Mouse (Mus musculus): ENCODE measurements around the gene Pabpc4l. TPM values are rescaled to one million over a fixed set of nuclear protein-coding genes. Genes with fewer than 3 reads are reported as not detected.
"Not testable (repeated sequence)": the region's sequence is repeated elsewhere in the genome, so short reads cannot be mapped to it uniquely, and the experiment has no call there.

Gene Pabpc4l
- polyA plus RNA-seq (2016; fragmentation: Nextera tagmentation; extraction: Ambion mirVana) = 26.5 and 27.9 TPM in 2 replicates

DNA sequence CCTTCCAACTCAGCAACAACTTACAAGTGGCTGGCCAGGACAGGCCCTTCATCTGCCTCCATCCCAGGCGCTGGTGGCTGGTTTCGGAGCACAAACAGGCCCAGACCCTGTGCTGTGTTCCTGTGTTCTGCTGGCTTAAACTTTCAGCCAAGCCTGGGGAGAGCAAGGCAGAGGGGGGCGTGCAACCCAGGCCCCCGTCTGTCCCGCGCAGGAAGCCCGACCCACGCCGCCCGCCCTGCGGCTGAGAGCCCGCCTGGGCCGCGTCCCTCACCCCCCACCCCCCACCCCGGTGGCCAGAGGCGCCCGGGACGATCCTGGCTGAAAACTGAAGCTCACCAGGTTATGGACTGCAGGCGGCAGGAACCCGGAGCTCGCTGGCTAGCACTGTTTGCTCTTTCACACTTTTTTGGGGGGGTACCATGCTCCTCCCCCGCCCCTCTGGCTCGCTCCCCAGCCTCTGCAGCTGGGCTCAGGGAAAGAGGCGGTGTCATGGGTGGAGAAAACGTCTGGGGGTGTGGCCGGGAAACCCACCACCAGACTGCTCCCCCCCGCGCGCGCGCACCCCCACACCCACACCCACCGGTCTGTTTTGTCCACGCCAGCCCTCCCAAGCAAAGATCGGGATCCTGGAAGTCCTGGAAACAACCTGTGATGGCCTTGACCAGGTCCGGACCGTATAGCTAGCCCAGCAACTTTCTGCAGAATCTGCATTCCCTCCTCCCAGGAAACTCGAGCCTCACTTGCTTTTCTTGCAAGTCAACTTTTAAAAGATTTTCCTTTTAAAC is at the start of gene Pabpc4l:
Pabpc4l (minus strand) TSS at position 739 of the 785 bp plus-strand sequence.
- H3K4me2 ChIP-seq (replicated peaks) = peak within 1 kb of the TSS; percentile 52
- 1% methylated on average over 37 of the region's 37 CpGs for WGBS

DNA sequence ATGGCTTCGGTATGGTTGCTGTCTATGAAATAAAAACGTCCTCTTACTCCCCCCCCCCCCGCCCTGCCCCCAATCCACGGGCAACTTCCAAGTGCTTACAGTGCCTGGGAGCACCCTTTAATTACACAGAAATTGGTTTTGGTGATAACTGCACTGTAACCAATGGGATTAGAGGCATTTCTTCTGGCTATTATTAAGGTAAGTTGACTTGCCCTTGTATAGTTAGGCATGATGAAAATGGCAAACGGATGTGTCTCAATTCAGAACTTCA is 42.9 kb upstream of the Pabpc4l start:
- no peaks in the 10 kb centered on the region for H3K4me1 ChIP-seq
- no peak for ATAC-seq (ENCODE audit: insufficient number of reproducible peaks, insufficient read depth, low FRiP score, low TSS enrichment)
- no peaks in the 10 kb centered on the region for H3K36me3 ChIP-seq
- H3K9me3 ChIP-seq = no peaks in the 10 kb centered on the region
- H3K4me3 ChIP-seq = no peak overlapping the region
- no peaks in the 10 kb centered on the region for H3K27me3 ChIP-seq
- H3K9ac ChIP-seq = no peak overlapping the region
- 68% methylated on average over 5 of the region's 5 CpGs for WGBS
- H3K4me2 ChIP-seq (replicated peaks) = no peak overlapping the region
- no peak overlapping the region for H3K27ac ChIP-seq

More for the DNA sequence above, at the start of gene Pabpc4l:
- Histone ChIP-seq H3K9me3 (peaks cover 5% of the 10 kb centered on the region; the same call in 1 of the 2 replicates), H3K36me3 (peaks cover 9% of the 10 kb centered on the region; the same call in 1 of the 2 replicates), H3K27me3 (no peaks in the 10 kb centered on the region), H3K4me1 (no peaks in the 10 kb centered on the region), H3K27ac (peak within 1 kb of the TSS; percentile 91), H3K4me3 (peak within 1 kb of the TSS; percentile 59), H3K9ac (peak within 1 kb of the TSS; percentile 63)
- peak; percentile 94 for ATAC-seq (ENCODE audit: insufficient number of reproducible peaks, insufficient read depth, low FRiP score, low TSS enrichment)

DNA sequence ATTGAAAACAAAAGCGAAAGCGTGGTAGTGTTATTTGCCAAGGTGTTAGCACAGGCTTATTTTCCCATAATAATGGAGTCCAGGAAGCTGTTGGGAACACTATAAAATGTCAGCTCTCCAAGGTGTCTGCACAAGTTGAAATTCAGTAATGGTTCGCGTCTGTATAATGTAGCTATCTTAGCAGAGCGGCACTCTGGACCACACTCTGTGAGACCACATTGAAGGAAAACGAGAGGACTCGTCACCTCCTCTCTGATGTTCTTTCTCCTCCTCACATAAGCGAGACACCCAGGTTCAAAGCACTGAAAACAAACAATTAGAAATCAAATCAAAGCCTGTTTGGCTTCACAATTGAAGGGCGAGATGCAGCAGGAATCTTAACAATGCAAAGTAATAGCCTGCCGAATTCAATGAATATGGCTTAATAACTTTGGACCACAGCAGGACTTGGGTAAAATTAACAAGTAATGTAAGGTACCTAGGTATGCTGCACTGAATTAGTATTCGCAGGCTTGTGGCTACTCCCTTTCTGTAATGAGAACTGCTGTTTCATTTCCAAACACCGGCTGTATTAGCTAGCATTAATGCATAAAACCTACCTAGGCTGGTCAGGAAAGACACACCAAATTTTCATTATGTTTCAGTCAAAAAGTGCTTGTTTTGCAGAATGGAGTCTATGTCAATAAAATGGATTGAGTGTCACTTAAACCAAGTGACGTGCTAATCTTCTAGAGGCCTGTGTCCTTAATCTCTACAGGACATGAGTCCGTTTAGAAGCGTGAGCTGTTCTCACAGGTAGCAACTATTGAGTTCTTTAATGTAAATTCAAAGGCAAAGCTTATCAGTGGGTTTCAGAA is 42.3 kb upstream of the Pabpc4l start:
- Histone ChIP-seq H3K4me1 (no peaks in the 10 kb centered on the region), H3K27ac (no peak overlapping the region), H3K4me2 (replicated peaks) (no peak overlapping the region), H3K36me3 (no peaks in the 10 kb centered on the region), H3K9ac (no peak overlapping the region), H3K9me3 (no peaks in the 10 kb centered on the region), H3K27me3 (no peaks in the 10 kb centered on the region), H3K4me3 (no peak overlapping the region)
- 73% methylated on average over 15 of the region's 15 CpGs for WGBS
- ATAC-seq (ENCODE audit: insufficient number of reproducible peaks, insufficient read depth, low FRiP score, low TSS enrichment) = no peak

DNA sequence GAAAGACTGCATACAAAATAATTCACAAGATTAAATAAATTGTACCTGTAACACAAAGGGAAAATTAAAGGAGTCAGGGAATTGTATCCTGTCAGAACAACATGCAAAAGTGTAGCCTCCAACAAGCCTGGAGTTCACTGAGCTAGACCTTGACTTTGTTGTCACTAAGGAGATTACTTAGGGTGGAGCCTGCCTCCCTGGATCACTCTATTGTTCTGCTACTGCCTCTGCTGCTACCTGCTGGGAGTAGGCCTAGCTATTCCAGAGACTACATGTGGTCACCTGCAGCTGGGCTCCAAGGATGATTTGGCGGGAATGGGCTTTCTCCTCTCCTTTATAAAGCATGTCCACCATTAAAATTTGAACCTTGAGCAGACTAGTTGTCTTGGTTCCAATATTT is 38.1 kb upstream of the Pabpc4l start:
- not testable (repeated sequence) for H3K9me3 ChIP-seq; H3K4me1 ChIP-seq; H3K4me2 ChIP-seq (replicated peaks); H3K27me3 ChIP-seq; H3K9ac ChIP-seq; ATAC-seq (ENCODE audit: insufficient number of reproducible peaks, insufficient read depth, low FRiP score, low TSS enrichment); H3K36me3 ChIP-seq; H3K4me3 ChIP-seq; H3K27ac ChIP-seq
- WGBS = 65% methylated on average over 1 of the region's 1 CpGs

DNA sequence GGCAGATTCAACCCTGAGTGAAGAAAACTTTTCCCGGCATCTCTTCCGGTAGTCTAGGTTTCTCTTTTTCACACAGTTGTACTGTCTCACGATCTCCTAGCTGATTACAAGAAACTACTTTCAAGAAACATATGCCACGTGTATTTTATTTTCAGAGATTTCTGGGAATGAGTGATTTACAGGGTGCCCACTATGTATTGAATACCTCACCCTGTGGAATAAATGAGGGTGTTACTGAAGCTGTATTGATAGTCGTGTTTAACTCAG is 180 bp upstream of the Pabpc4l start:
- Histone ChIP-seq H3K4me2 (replicated peaks) (peak overlapping the region; percentile 52), H3K27me3 (no peaks in the 10 kb centered on the region), H3K9ac (peak overlapping the region; percentile 63), H3K9me3 (peaks cover 5% of the 10 kb centered on the region; the same call in 1 of the 2 replicates), H3K4me3 (peak overlapping the region; percentile 59), H3K36me3 (peaks cover 9% of the 10 kb centered on the region; the same call in 1 of the 2 replicates), H3K4me1 (no peaks in the 10 kb centered on the region), H3K27ac (peak overlapping the region; percentile 91)
- WGBS = 6% methylated on average over 5 of the region's 5 CpGs
- ATAC-seq (ENCODE audit: insufficient number of reproducible peaks, insufficient read depth, low FRiP score, low TSS enrichment) = peak; percentile 57; the same call in 1 of the 2 replicates

DNA sequence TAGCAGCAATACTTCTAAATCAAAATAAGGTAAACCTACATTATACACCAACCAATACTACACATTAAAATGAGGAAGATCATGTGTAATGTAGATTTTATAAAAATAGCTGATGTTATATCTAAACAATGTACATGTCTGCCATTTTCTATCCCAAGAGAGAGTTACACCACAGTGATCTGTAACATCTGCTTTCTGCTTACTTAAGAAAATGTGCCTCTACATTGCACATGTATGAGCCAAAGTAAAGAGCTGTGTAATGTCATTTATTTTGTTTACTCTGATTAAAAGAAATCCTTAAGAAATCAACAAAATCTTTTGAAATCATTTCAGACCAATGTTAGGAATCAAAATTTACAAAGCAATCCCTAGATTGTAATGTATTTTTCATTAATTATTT is 16.6 kb downstream of the Pabpc4l start:
- ATAC-seq (ENCODE audit: insufficient number of reproducible peaks, insufficient read depth, low FRiP score, low TSS enrichment) = no peak

More for the DNA sequence above, 16.6 kb downstream of the Pabpc4l start:
- H3K36me3 ChIP-seq = no peaks in the 10 kb centered on the region
- no peak overlapping the region for H3K4me3 ChIP-seq
- H3K4me1 ChIP-seq = no peaks in the 10 kb centered on the region
- H3K4me2 ChIP-seq (replicated peaks) = no peak overlapping the region
- no peaks in the 10 kb centered on the region for H3K27me3 ChIP-seq
- H3K27ac ChIP-seq = no peak overlapping the region
- H3K9me3 ChIP-seq = no peaks in the 10 kb centered on the region
- no peak overlapping the region for H3K9ac ChIP-seq

Data from embryonic facial prominence, embryonic 12.5 days (tissue).